Mouse (Mus musculus): Measurements from ENCODE around the gene Fgfr2. TPM values are rescaled to one million over a fixed set of nuclear protein-coding genes. Genes with fewer than 3 reads are reported as not detected.

The Fgfr2 gene
- polyA plus RNA-seq, 1 experiment = 1.7 TPM

DNA sequence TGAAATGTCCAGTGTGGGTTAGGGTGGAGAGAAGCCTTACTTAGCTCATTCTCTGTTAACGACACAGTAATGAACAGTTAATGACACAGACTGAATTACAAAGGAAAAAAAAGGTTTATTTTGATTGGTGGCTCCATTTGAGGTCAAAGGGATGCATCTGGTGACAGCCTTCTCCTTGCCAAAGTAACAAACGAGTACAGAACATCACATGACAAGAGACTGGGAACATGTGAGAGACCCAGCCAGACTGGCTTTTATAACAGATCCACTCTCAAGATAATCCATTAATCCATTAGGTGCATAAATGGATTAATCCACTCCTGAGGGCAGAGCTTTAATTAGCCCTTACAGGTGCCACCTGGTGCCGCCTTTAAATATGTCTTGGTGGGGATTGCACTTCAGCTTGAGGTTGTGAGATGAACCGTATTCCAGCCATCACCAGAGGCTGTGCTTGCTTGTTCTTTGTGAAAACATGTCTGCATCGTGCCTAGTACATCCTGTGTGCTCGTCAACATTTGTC lies 2470.1 kb downstream of the Fgfr2 start:
- Histone ChIP-seq H3K27me3 (ENCODE audit: control insufficient read depth, insufficient read depth, insufficient read length) (no peaks in the 10 kb centered on the region), H3K79me2 (ENCODE audit: control insufficient read depth, insufficient read depth) (peaks cover 100% of the 10 kb centered on the region), H3K36me3 (ENCODE audit: control insufficient read depth, insufficient read depth) (no peaks in the 10 kb centered on the region), H3K79me3 (ENCODE audit: low read depth) (peaks cover 90% of the 10 kb centered on the region), H3K4me3 (ENCODE audit: insufficient read depth, poor library complexity, severe bottlenecking) (no peak overlapping the region), H3ac (ENCODE audit: control insufficient read depth, insufficient read length, low read depth) (no peak overlapping the region)
- no peak for TF ChIP-seq CTCF (IDR thresholded peaks at IDR 0.05; ENCODE audit: control insufficient read depth, insufficient read depth, insufficient read length)
- TF ChIP-seq FOSL1 (IDR thresholded peaks at IDR 0.05; ENCODE audit: insufficient read depth, low read length, poor library complexity, severe bottlenecking) = no peak
- no peak for TF ChIP-seq CEBPB (IDR thresholded peaks at IDR 0.05; ENCODE audit: low read depth)
- no peak for TF ChIP-seq USF1 (IDR thresholded peaks at IDR 0.05; ENCODE audit: low read depth)
- no peak for TF ChIP-seq MYOD1 (IDR thresholded peaks at IDR 0.05; ENCODE audit: control insufficient read depth, insufficient read length, low read depth)
- TF ChIP-seq MAX (IDR thresholded peaks at IDR 0.05) = no peak
- no peak for TF ChIP-seq MYOG (IDR thresholded peaks at IDR 0.05; ENCODE audit: control insufficient read depth, extremely low read depth, insufficient read length)

DNA sequence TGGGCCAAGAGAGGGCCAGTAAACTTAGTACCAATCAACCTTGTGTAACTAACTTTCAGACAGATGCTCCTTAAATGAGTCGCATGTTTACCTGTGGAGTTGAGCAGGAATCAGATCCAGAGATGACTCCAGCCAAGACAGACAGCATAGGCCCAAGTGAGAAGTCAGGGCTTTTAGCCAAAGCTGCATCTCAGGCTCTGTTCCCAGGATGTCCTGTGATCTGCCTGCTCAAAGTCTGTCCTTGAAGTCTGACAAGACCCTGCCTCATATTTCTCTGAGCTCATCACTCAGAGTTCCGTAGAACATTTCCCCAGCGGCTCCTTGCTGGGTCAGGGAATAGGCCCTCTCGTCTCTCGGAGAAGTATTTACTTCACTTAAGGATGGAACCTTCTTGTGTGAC lies 2472.5 kb downstream of the Fgfr2 start:
- no peak overlapping the region for H3ac ChIP-seq (ENCODE audit: control insufficient read depth, insufficient read length, low read depth)
- H3K36me3 ChIP-seq (ENCODE audit: control insufficient read depth, insufficient read depth) = no peaks in the 10 kb centered on the region
- H3K79me2 ChIP-seq (ENCODE audit: control insufficient read depth, insufficient read depth) = peaks cover 94% of the 10 kb centered on the region
- TF ChIP-seq MAX (IDR thresholded peaks at IDR 0.05) (no peak), USF1 (IDR thresholded peaks at IDR 0.05; ENCODE audit: low read depth) (no peak), MYOD1 (IDR thresholded peaks at IDR 0.05; ENCODE audit: control insufficient read depth, insufficient read length, low read depth) (no peak), CEBPB (IDR thresholded peaks at IDR 0.05; ENCODE audit: low read depth) (no peak), MYOG (IDR thresholded peaks at IDR 0.05; ENCODE audit: control insufficient read depth, extremely low read depth, insufficient read length) (no peak), FOSL1 (IDR thresholded peaks at IDR 0.05; ENCODE audit: insufficient read depth, low read length, poor library complexity, severe bottlenecking) (no peak), CTCF (IDR thresholded peaks at IDR 0.05; ENCODE audit: control insufficient read depth, insufficient read depth, insufficient read length) (no peak)
- no peak overlapping the region for H3K4me3 ChIP-seq (ENCODE audit: insufficient read depth, poor library complexity, severe bottlenecking)
- H3K79me3 ChIP-seq (ENCODE audit: low read depth) = peaks cover 83% of the 10 kb centered on the region
- no peaks in the 10 kb centered on the region for H3K27me3 ChIP-seq (ENCODE audit: control insufficient read depth, insufficient read depth, insufficient read length)

GRCm38 (mm10) chr7:130649257-130649656 lies 2473.9 kb downstream of the Fgfr2 start:
- Histone ChIP-seq H3K4me3 (ENCODE audit: insufficient read depth, poor library complexity, severe bottlenecking) (no peak overlapping the region), H3K36me3 (ENCODE audit: control insufficient read depth, insufficient read depth) (no peaks in the 10 kb centered on the region), H3ac (ENCODE audit: control insufficient read depth, insufficient read length, low read depth) (no peak overlapping the region), H3K27me3 (ENCODE audit: control insufficient read depth, insufficient read depth, insufficient read length) (no peaks in the 10 kb centered on the region), H3K79me2 (ENCODE audit: control insufficient read depth, insufficient read depth) (peaks cover 81% of the 10 kb centered on the region), H3K79me3 (ENCODE audit: low read depth) (peaks cover 72% of the 10 kb centered on the region)
- TF ChIP-seq MAX (IDR thresholded peaks at IDR 0.05) (no peak), MYOD1 (IDR thresholded peaks at IDR 0.05; ENCODE audit: control insufficient read depth, insufficient read length, low read depth) (no peak), FOSL1 (IDR thresholded peaks at IDR 0.05; ENCODE audit: insufficient read depth, low read length, poor library complexity, severe bottlenecking) (no peak), CTCF (IDR thresholded peaks at IDR 0.05; ENCODE audit: control insufficient read depth, insufficient read depth, insufficient read length) (no peak), USF1 (IDR thresholded peaks at IDR 0.05; ENCODE audit: low read depth) (no peak), CEBPB (IDR thresholded peaks at IDR 0.05; ENCODE audit: low read depth) (no peak), MYOG (IDR thresholded peaks at IDR 0.05; ENCODE audit: control insufficient read depth, extremely low read depth, insufficient read length) (no peak)

DNA sequence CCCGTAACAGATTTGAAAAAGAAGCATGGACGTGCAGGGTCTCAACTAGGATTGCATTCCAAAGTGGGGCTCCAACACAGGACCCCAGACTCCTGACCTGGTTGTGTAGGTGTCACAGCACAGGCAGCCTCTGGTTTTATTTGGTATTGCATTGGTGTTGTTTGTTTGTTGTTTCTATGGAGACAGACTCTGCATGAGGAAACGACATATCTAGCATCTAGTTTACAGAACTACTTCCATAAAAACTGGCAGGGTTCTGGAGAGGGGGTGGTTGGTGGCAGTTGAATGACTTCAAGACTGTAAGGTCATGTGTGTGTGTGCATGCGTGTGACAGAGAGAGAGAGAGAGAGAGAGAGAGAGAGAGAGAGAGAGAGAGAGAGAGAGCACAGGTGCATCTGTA lies 2475.1 kb downstream of the Fgfr2 start:
- H3K4me3 ChIP-seq (ENCODE audit: insufficient read depth, poor library complexity, severe bottlenecking) = no peak overlapping the region
- no peak for TF ChIP-seq CEBPB (IDR thresholded peaks at IDR 0.05; ENCODE audit: low read depth)
- no peak for TF ChIP-seq MAX (IDR thresholded peaks at IDR 0.05)
- no peak for TF ChIP-seq MYOD1 (IDR thresholded peaks at IDR 0.05; ENCODE audit: control insufficient read depth, insufficient read length, low read depth)
- TF ChIP-seq MYOG (IDR thresholded peaks at IDR 0.05; ENCODE audit: control insufficient read depth, extremely low read depth, insufficient read length) = no peak
- no peak for TF ChIP-seq USF1 (IDR thresholded peaks at IDR 0.05; ENCODE audit: low read depth)
- no peak for TF ChIP-seq CTCF (IDR thresholded peaks at IDR 0.05; ENCODE audit: control insufficient read depth, insufficient read depth, insufficient read length)
- no peak for TF ChIP-seq FOSL1 (IDR thresholded peaks at IDR 0.05; ENCODE audit: insufficient read depth, low read length, poor library complexity, severe bottlenecking)
- H3K79me3 ChIP-seq (ENCODE audit: low read depth) = peaks cover 60% of the 10 kb centered on the region
- H3K79me2 ChIP-seq (ENCODE audit: control insufficient read depth, insufficient read depth) = peaks cover 69% of the 10 kb centered on the region
- H3ac ChIP-seq (ENCODE audit: control insufficient read depth, insufficient read length, low read depth) = no peak overlapping the region
- no peaks in the 10 kb centered on the region for H3K36me3 ChIP-seq (ENCODE audit: control insufficient read depth, insufficient read depth)
- no peaks in the 10 kb centered on the region for H3K27me3 ChIP-seq (ENCODE audit: control insufficient read depth, insufficient read depth, insufficient read length)

- Histone ChIP-seq H3K36me3 (ENCODE audit: control insufficient read depth, insufficient read depth) (no peaks in the 10 kb centered on the region), H3K79me3 (ENCODE audit: low read depth) (peaks cover 48% of the 10 kb centered on the region), H3ac (ENCODE audit: control insufficient read depth, insufficient read length, low read depth) (peak overlapping the region; percentile 69), H3K79me2 (ENCODE audit: control insufficient read depth, insufficient read depth) (peaks cover 56% of the 10 kb centered on the region), H3K4me3 (ENCODE audit: insufficient read depth, poor library complexity, severe bottlenecking) (peak overlapping the region; percentile 59), H3K27me3 (ENCODE audit: control insufficient read depth, insufficient read depth, insufficient read length) (no peaks in the 10 kb centered on the region)
- TF ChIP-seq MAX (IDR thresholded peaks at IDR 0.05) (peak; percentile 35), MYOD1 (IDR thresholded peaks at IDR 0.05; ENCODE audit: control insufficient read depth, insufficient read length, low read depth) (no peak), FOSL1 (IDR thresholded peaks at IDR 0.05; ENCODE audit: insufficient read depth, low read length, poor library complexity, severe bottlenecking) (no peak), MYOG (IDR thresholded peaks at IDR 0.05; ENCODE audit: control insufficient read depth, extremely low read depth, insufficient read length) (no peak), USF1 (IDR thresholded peaks at IDR 0.05; ENCODE audit: low read depth) (peak; percentile 99), CEBPB (IDR thresholded peaks at IDR 0.05; ENCODE audit: low read depth) (no peak), CTCF (IDR thresholded peaks at IDR 0.05; ENCODE audit: control insufficient read depth, insufficient read depth, insufficient read length) (no peak)
Observed at GRCm38 (mm10) chr7:130646762-130647139, 2476.4 kb downstream of the Fgfr2 start.
